Mouse (Mus musculus) erythroblast, embryonic 14.5 days (primary cell): Measurements from ENCODE around the gene Impg2.

Source experiments
- GATA1 ChIP-seq: IDR thresholded peaks from 2 replicates; pipeline ENCODE4 v1.6.1; 2012; ENCODE audit warnings: low read length, inconsistent platforms, mixed read lengths
- TAL1 ChIP-seq: IDR thresholded peaks from 3 replicates; pipeline ENCODE4 v1.6.1; 2012; ENCODE audit warnings: low read length, inconsistent platforms, mixed read lengths

DNA sequence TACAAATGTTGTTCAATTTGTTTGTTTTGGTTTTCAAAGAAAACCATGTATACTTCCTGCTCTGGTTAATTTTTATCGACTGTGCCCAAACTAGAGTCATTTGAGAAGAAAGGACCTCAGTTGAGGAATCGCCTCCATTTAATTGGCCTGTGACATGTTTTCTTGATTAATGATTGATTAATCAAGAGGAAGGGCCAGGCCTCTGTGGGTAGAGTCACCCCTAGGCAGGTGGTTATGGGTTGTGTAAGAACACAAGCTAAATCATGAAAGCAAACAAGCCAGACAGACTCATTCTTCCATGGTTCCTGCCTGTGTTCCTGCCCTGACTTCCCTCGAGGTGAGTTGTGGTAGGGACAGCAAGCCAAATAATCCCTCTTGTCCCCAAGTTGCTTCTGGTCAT is 8.6 kb downstream of the Impg2 start:
- TF ChIP-seq TAL1 (no peak), GATA1 (no peak)
